In the genomic region with DNA sequence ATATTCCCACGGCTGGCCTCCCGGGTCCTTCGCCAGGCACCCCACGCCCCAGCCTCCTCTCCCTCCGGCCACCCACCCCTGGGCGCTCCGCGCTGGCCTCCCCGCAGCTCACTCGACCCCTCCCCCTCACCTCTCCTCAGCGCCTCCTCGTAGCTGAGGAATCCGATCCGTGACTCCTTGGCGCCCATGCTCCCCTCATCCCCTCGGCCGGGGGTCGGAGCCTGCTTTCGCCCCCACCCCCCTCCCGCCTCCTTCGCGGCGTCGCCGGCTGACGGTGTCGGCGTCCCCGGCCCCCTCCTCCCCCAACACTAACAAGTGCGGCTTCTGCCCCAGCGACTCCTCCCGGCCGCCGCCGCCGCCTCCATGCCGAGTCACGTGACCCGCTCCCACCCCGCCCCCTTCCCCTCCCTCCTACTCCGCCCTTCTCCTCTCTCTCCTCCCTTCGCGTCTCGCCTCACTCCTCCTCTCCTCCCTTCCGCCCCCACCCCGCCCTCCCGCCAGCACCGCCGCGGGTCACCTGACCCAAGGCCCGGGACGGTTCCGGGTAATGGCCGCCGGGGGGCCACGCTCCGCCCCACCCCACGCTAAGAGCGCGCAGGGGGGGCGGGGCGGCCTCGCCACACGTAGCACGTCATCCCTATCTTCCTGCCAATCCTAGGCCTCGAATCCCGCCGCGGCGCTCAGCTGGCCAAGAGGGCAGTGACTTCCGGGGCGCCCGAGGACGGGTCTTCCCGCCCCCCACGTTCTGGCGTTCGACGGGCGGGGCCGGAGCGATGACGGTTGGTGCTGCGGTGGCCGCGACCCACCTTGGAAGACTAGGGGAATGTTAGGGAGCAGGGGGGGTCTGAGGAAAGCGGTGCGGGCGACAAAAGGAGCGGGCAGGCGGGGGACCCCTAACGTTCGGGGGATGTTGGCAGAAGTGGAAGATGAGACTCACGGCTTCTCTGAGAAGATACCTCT, we compare ENCODE assay signal across 7 mouse cellular contexts. TPM values are rescaled to one million over a fixed set of nuclear protein-coding genes. Genes with fewer than 3 reads are reported as not detected.
DNase-seq lines count a peak whose midpoint lies in the region; ATAC-seq lines count a peak whose summit lies in the region.

A gene (minus strand): TSS at position 581 of the 960 bp plus-strand sequence.

- peak within 1 kb of the TSS; percentile 71 for H3K4me2 ChIP-seq in intestine, embryonic 16.5 days (ENCODE audit: low read depth, low read length)
- peak within 1 kb of the TSS; percentile 70 for H3K4me2 ChIP-seq in midbrain, embryonic 11.5 days

- H3K27ac ChIP-seq in intestine, embryonic 16.5 days (ENCODE audit: low read length), result peak within 1 kb of the TSS; percentile 84
- peak within 1 kb of the TSS; percentile 72 for H3K27ac ChIP-seq in midbrain, embryonic 11.5 days (ENCODE audit: low read depth, low read length)

- peak; percentile 98 for ATAC-seq in intestine, embryonic 16.5 days
- ATAC-seq in midbrain, embryonic 11.5 days (ENCODE audit: low FRiP score), result peak; percentile 97

- H3K4me1 ChIP-seq in intestine, embryonic 16.5 days (ENCODE audit: control insufficient read depth, insufficient read depth, low read length), result peaks cover 3% of the 10 kb centered on the region
- H3K4me1 ChIP-seq in midbrain, embryonic 11.5 days (ENCODE audit: control insufficient read depth, insufficient read depth, low read length), result peaks cover 5% of the 10 kb centered on the region; the same call in 1 of the 2 replicates

- H3K36me3 ChIP-seq in intestine, embryonic 16.5 days (ENCODE audit: control insufficient read depth, insufficient read depth, low read length), result no peaks in the 10 kb centered on the region
- H3K36me3 ChIP-seq in midbrain, embryonic 11.5 days (ENCODE audit: control insufficient read depth, insufficient read depth, low read length), result no peaks in the 10 kb centered on the region

- H3K9ac ChIP-seq in intestine, embryonic 16.5 days (ENCODE audit: low read depth, low read length), result peak within 1 kb of the TSS; percentile 85
- peak within 1 kb of the TSS; percentile 78 for H3K9ac ChIP-seq in midbrain, embryonic 11.5 days (ENCODE audit: low read length)

- H3K4me3 ChIP-seq in intestine, embryonic 16.5 days (ENCODE audit: low read length), result peak within 1 kb of the TSS; percentile 85
- peak within 1 kb of the TSS; percentile 63 for H3K4me3 ChIP-seq in midbrain, embryonic 11.5 days (ENCODE audit: low read depth, low read length)

- 1% methylated on average over 75 of the region's 94 CpGs for WGBS in intestine, embryonic 16.5 days
- WGBS in midbrain, embryonic 11.5 days, result under 1% methylated on average over 80 of the region's 94 CpGs

- H3K9me3 ChIP-seq in intestine, embryonic 16.5 days (ENCODE audit: control insufficient read depth, low read length), result no peaks in the 10 kb centered on the region
- no peaks in the 10 kb centered on the region for H3K9me3 ChIP-seq in midbrain, embryonic 11.5 days (ENCODE audit: control insufficient read depth, low read length)

- H3K27me3 ChIP-seq in intestine, embryonic 16.5 days (replicated peaks; ENCODE audit: control insufficient read depth, insufficient read depth, low read length), result no peaks in the 10 kb centered on the region
- H3K27me3 ChIP-seq in midbrain, embryonic 11.5 days (ENCODE audit: control insufficient read depth, insufficient read depth, low read length), result no peaks in the 10 kb centered on the region

- intact Hi-C loops in gastrocnemius, postnatal 36 days (cut with DNase I), result no loop called here
- intact Hi-C loops in left cerebral cortex, postnatal 36 days (cut with DNase I), result loop anchor here (2.0 to 5.0 kb wide), 2 partner anchors 171 to 268 kb away; a partner anchor contains a TSS

- DNase-seq in adrenal gland, adult 2 months, result peak; percentile 98
- peak; percentile 93 for DNase-seq in embryo, embryonic 11.5 days (ENCODE audit: low read depth, low spot score)
- DNase-seq in gastrocnemius, postnatal 36 days, result peak; percentile 89 to 95
- peak; percentile 95 to 98 for DNase-seq in left cerebral cortex, postnatal 36 days (ENCODE audit: low spot score in 2 of 2)
- peak; percentile 99 for DNase-seq in midbrain, embryonic 11.5 days (ENCODE audit: low spot score, missing footprints)
- DNase-seq in skeletal muscle tissue, adult 2 months (ENCODE audit: low read depth, low spot score), result peak; percentile 98

RNA-seq across cellular contexts. Expression of the gene that starts here (rescaled TPM):
- total RNA-seq in adrenal gland, adult 2 months (2021), result 10 to 100 TPM; 39.9 to 51.6 TPM
- polyA plus RNA-seq in adrenal gland, adult 2 months (2012; rRNA removed), result 1.3 and 1.7 TPM in 2 replicates
- 10 to 100 TPM in 1 of 2 experiments, 1 to 10 TPM in 1; 8.0 to 10.6 TPM for total RNA-seq in gastrocnemius, postnatal 36 days (2021)
- polyA plus RNA-seq in intestine, embryonic 16.5 days (2015; fragmentation: Nextera tagmentation; extraction: Ambion mirVana), result 3.1 and 3.9 TPM in 2 replicates
- 100 to 1,000 TPM; 111 to 117 TPM for total RNA-seq in left cerebral cortex, postnatal 36 days (2021)
- polyA plus RNA-seq in midbrain, embryonic 11.5 days (2014; fragmentation: Nextera tagmentation; extraction: Ambion mirVana), result 7.0 and 8.1 TPM in 2 replicates

Comparison
In these comparisons a context has a peak if more than half of its experiments do, and no peak if none do; other contexts are left out.
1. Peak in every context shown above with its lines: DNase-seq, ATAC-seq, H3K4me3 ChIP-seq and H3K27ac ChIP-seq.